Mouse (Mus musculus): ENCODE measurements at regions not wholly inside any gene's neighbourhood (a gene's known extent, or its start where the extent isn't known, plus 50 kb on each side); places are given as distances from the start of the nearest gene placed in this dataset.

GRCm38 (mm10) chr1:13424524-13424923 lies 2010.6 kb downstream of the A830018L16Rik start:
- no peak for DNase-seq

DNA sequence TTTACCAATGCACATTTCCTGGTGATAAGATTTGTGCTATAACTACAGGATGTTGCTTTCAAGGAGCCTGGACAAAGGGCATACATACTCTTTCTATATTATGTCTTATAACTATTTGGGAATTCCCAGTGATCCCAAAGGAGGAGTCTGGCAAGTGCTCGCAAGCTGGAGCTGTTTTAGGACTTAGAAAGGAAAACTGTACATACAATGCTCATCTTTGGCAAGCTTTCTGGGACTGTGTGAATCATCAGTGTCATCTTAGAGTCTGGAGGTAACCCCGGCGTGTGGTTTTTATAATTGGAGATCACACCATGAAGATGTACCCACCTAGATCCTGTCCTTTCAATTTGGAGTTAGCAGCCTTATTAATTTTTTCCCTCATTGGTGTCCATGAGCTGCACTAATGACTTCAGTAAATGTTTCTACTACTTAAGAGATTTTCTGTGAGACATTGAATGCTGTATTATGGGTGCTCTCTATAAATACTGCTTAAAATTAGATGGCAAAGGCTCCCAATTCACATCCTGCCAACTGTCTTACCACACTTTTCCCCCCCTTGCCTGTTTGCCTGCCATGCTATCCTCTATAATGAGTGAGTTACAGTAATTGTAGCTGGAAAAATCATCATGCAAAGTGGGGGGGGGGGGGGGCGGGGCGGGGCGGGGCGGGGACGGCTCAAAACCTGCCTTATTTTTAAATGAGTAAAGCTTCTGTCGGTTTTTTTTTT lies 2011.9 kb downstream of the A830018L16Rik start:
- DNase-seq = no peak

DNA sequence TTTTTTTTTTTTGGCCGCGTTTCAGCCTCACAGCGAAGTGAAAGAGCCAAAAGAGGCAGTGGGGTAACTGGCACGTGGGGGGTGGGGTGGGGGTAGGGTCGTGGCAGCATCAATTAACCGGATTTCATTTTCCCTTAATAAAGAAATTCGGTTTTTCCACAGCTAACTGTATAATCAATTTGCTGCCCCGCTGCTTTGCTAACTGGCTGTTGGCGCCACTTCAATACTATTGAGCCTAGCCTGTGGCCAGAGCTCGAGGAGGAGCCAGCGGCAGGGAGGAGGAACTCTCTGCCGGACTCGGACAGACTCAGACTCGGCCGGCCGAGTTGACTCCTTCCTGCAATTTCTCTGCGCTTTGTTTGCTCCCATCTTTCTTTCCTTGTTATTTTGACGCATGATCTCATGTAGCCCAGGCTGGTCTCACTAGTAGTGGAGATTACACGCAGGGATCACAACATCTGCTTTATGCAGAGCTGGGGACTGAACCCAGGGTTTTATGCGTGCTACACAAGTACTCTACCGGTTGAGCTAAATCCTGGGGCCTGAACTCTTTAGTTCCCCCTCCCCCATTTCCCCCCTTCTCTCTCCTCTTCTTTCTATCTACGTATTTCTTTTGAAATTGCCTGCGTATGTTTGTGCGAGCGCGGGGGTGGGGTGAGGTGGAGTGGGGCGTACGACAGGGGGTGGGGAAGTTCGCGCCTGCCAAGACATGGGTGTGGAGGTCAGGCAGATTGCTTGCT lies 2012.6 kb downstream of the A830018L16Rik start:
- peak; percentile 52 for DNase-seq

GRCm38 (mm10) chr1:13427068-13427434 lies 2013.1 kb downstream of the A830018L16Rik start:
- DNase-seq = no peak

- DNase-seq = no peak
Measured at GRCm38 (mm10) chr1:13427501-13428207, 2013.7 kb downstream of the A830018L16Rik start.

- DNase-seq = no peak
Measured at GRCm38 (mm10) chr1:13437747-13438394, 2024.0 kb downstream of the A830018L16Rik start.

DNA sequence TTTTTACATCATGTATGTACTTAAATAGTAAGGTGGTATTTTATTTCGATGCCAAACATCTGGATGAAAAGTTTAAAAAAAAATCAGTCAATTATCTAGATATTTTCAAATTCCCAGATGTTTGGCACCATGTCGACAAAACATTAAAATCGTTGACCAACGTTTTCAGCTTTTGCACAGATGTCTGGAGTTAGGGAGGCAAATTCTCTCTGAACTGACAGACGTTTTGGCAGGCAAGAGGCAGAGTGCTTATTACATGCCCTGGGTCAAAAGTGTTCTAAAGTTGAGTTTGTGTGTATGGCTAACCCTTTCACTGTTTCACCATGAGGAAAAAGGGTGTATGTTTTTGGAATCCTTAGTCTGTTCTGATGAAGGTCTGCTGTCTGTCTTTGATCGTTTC lies 2028.5 kb downstream of the A830018L16Rik start:
- DNase-seq = no peak

GRCm38 (mm10) chr1:13454534-13454933 lies 2040.6 kb downstream of the A830018L16Rik start:
- no peak for DNase-seq

- no peak for DNase-seq
Measured at GRCm38 (mm10) chr1:13455572-13455971, 2041.7 kb downstream of the A830018L16Rik start.

DNA sequence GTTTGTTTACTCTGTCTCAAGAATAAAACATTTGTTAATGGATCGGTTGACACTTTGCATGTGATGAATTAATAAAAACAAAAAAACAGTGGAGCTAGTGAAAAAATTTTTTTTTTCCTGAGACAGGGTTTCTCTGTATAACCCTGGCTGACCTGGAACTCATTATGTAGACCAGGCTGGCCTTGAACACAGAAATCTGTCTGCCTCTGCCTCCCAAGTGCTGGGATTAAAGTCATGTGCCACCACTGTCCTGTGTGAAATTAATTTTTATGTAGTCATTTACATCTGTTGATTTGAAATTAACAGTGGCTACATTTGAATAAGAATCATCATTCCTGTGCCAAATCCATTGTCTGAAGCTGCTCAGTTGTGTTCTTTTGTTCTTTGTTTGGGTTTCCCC lies 2050.4 kb downstream of the A830018L16Rik start:
- DNase-seq = no peak

GRCm38 (mm10) chr1:13467174-13467573 lies 2053.3 kb downstream of the A830018L16Rik start:
- no peak for DNase-seq

DNA sequence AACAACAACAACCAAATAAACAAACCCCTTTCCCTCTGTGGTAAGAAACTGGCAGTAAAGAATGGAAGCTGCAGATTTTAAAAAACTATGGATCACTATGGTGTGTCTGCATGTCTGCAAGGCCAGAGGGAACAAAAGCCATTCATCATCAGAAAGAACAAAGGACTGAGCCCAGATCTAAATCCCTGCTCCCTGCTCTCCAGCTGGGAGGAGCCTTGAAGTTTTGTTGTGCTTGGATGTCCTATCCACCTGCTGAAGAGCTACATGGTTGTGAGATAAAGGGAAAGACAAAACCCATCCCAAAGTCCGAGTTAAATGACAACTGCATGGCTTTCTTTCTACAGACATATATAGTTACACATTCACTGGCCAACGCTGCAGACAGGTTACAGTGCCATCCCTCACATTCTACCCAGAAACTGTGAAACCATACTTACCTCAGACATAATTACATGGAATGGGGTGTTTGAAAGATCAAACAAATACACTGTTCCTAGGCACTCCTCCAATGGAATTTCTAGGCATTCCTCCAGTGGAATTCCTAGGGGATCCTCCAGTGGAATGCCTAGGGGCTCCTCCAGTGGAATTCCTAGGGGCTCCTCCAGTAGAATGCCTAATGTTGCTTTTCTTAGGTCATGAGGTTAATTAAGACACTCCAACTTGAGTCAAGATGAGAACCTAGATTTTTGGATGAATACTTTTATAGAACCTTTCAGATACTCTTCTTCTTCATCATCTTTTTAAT lies 2054.2 kb downstream of the A830018L16Rik start:
- DNase-seq = no peak

DNA sequence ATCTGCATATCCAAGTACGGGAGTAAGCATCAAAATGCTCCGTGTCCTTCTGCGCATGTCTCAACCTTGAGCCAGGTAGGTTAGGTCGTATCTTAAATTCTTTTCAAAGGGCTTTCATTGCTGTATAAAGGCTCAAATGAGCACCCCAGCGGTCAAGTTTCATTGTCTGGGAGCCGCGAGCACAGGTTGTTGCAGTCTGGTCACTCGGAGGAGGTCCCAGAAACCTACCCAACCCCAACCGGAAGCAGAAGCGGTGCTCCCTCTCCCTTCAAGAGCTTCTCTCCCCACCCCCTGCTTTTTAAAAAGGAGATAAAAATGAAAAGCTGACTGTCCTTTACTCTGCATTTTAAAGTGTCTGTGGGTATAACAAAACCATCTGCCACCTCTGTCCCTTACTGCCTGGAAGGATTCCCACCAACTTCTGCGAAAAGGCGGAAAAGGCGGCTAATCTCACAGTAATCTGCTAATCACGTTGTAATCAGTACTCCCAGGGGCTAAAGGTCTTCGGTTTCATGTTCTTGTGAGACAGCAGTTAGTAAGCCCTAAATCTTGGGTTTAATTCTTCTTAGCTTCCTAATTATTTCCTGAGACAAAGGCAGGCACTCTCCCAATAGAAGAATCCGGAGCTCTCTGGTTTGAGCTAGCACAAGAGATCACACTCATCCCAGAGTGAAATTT lies 2081.0 kb downstream of the A830018L16Rik start:
- DNase-seq = no peak

- DNase-seq = no peak
Measured at GRCm38 (mm10) chr1:13496386-13496785, 2082.5 kb downstream of the A830018L16Rik start.

DNA sequence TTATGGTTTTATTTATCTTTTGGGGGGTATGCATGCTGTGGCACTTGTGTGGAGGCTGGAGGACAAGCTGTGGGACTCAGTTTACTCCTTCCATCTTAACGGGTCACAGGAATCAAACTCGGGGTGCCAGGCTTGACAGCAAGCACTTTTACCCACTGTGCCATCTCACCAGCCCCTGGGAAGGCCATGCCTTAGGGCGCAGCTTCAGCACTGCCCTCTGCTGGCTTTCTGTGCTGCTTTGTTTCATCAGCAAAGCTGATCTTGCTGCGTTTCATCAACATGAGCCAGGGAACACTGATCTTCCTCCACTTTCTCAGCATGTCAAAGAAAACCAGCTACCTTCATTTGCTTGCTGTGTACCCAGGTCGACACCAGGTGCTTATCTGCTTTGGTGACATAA lies 2086.6 kb downstream of the A830018L16Rik start:
- DNase-seq = peak; percentile 26

DNA sequence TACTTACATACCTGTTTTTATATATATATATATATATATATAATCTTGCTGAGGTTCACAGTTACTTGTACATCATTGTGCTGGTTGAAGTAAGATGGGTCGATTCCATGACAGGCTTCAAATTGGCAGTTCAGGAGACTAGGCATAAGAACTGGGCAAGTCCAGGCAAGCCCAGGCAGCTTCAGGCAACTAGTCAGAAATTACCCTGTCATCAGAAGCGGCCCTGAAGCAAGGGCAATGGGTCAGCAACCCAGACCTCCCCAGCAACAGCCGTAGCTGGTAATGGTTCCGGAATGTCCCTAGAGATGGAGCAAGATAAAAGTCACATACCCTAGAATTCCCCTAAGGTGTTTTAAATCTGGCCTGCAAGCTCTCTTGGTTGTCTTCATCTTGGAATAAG lies 2088.0 kb downstream of the A830018L16Rik start:
- no peak for DNase-seq

DNA sequence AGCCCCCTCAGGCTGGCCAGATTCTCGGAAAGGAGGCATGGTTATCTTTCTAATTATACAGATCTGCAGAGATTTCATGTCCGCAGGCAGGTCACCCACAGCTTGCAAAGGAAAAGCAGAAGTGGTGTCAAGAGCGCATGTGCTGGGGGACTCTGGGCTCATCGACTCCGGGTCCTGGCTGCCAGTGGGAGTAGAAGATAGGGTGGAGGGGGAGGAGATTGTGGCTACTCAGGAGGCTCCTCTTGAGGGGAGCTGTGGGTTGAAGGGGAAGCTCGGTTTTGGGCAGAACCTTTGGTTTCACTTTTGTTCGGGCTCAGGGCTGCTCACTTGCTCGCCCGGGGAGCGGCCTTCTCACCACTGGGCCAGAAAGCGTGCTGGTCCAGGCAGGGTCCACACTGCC lies 2099.9 kb downstream of the A830018L16Rik start:
- DNase-seq = no peak

All from adrenal gland, adult 8-10 months (tissue).